Mouse (Mus musculus) olfactory bulb, adult 2 months (tissue): ENCODE data around the gene Stk38.

Source experiments
- CTCF ChIP-seq: fragments of 200-500 bp; IDR thresholded peaks from 2 replicates; pipeline ENCODE4 v1.5.1; 2012; ENCODE audit warnings: low read depth, mild to moderate bottlenecking, low read length, moderate library complexity; ENCODE audit not compliant: insufficient read depth
- POLR2A ChIP-seq: fragments of 200-500 bp; IDR thresholded peaks from 2 replicates; pipeline ENCODE4 v1.6.1; 2012; ENCODE audit warnings: mild to moderate bottlenecking, low read depth, low read length, moderate library complexity; ENCODE audit not compliant: insufficient read depth

DNA sequence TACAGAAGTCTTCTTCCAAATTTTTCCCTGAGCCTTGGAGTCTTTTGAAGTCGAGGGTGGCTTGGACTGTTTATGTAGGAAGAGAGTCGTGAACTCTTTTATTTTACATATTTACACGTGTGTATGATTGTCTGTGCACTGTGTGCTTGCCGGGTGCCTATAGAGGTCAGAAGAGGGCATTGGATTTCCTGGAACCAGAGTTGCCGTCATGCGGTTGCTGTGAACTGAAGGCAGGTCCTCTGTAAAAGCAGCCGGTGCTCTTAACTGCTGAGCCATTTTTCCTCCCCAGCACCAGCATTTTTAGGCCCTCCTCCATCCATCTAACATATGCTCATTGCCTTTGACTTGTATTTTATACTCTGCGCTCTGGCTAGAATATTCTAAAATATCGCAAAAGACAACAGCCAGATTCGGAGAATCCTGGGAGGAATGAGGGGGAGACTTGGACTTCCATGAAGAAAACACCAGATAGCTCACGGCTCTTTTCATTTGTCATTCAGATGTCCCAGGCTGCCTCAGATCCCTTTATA is 49.6 kb upstream of the Stk38 start:
- TF ChIP-seq CTCF (no peak), POLR2A (no peak)
